Mouse (Mus musculus) G1E (cell line): ENCODE measurements at regions not wholly inside any gene's neighbourhood (a gene's known extent, or its start where the extent isn't known, plus 50 kb on each side); places are given as distances from the start of the nearest gene placed in this dataset.

Source experiments
- ATAC-seq: 2 replicates; pipeline ENCODE4 v1.8.0; 2016; ENCODE audit warnings: mild to moderate bottlenecking; ENCODE audit not compliant: insufficient number of reproducible peaks, poor library complexity, low FRiP score, severe bottlenecking; ENCODE audit errors: extremely low read depth
- DNase-seq: peaks from one replicate; pipeline ENCODE4 v3.0.0; 2012; ENCODE audit warnings: low spot score
- H3K27me3 ChIP-seq: 2 replicates; pipeline ENCODE4 v1.6.1; 2012; ENCODE audit warnings: mild to moderate bottlenecking, low read length, inconsistent platforms; ENCODE audit not compliant: insufficient read depth
- H3K36me3 ChIP-seq: replicated peaks from 2 replicates; pipeline ENCODE3; 2012; ENCODE audit warnings: mild to moderate bottlenecking, inconsistent platforms
- H3K4me1 ChIP-seq: 2 replicates; pipeline ENCODE4 v1.6.1; 2012; ENCODE audit warnings: low read depth, low read length, inconsistent platforms, mixed read lengths; ENCODE audit not compliant: insufficient read depth
- H3K4me3 ChIP-seq: 2 replicates; pipeline ENCODE4 v1.5.1; 2012; ENCODE audit warnings: low read depth, mild to moderate bottlenecking, inconsistent platforms, low read length, moderate library complexity, mixed read lengths
- H3K9me3 ChIP-seq: replicated peaks from 2 replicates; pipeline ENCODE4 v1.6.1; 2012; ENCODE audit warnings: inconsistent platforms
- CTCF ChIP-seq: IDR thresholded peaks from 2 replicates; pipeline ENCODE4 v1.5.1; 2012; ENCODE audit warnings: low read depth, low read length, inconsistent platforms, mixed read lengths
- GATA1 ChIP-seq: IDR thresholded peaks from 2 replicates; pipeline ENCODE4 v1.6.1; 2012; ENCODE audit warnings: borderline replicate concordance, low read length, inconsistent platforms, mixed read lengths
- GATA2 ChIP-seq: IDR thresholded peaks from 2 replicates; pipeline ENCODE4 v1.6.1; 2012; ENCODE audit warnings: low read depth, low read length, inconsistent platforms, borderline replicate concordance
- POLR2AphosphoS5 ChIP-seq: IDR thresholded peaks from 2 replicates; pipeline ENCODE4 v1.6.1; 2012; ENCODE audit warnings: low read depth, low read length, inconsistent platforms; ENCODE audit not compliant: insufficient replicate concordance
- TAL1 ChIP-seq: conservative IDR thresholded peaks from 2 replicates; pipeline ENCODE4 v1.6.1; 2012; ENCODE audit warnings: low read depth, low read length, inconsistent platforms, mixed read lengths

- no peak overlapping the region for H3K4me3 ChIP-seq
- H3K9me3 ChIP-seq, result no peaks in the 10 kb centered on the region
- no peak for DNase-seq
- H3K27me3 ChIP-seq, result no peaks in the 10 kb centered on the region
- TF ChIP-seq CTCF, result no peak
- TF ChIP-seq GATA2, result no peak
- no peak for TF ChIP-seq POLR2AphosphoS5
- TF ChIP-seq GATA1, result no peak
- no peak for TF ChIP-seq TAL1
- H3K4me1 ChIP-seq, result no peaks in the 10 kb centered on the region
- no peak for ATAC-seq
- no peaks in the 10 kb centered on the region for H3K36me3 ChIP-seq
Measured at GRCm38 (mm10) chr8:31314692-31315358, 2113.7 kb upstream of the 5930422O12Rik start.

DNA sequence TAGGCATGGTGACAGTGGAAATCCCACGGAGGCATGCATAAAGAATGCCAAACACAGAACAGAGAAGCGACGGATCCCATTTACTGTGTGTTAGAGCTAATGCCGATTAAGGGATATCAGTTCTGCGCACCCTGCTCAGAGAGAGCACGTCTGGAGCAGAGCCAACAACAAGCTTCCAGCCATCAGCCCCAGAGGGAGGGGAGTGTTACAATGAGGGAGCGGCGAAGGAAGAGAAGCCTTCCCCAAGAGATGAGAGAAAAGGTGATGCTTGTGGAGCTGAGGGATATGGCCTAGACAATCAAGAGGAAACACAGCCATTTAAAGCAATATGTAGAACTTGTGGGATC is 2113.2 kb upstream of the 5930422O12Rik start:
- Histone ChIP-seq H3K27me3 (no peaks in the 10 kb centered on the region), H3K36me3 (no peaks in the 10 kb centered on the region), H3K4me1 (no peaks in the 10 kb centered on the region), H3K4me3 (no peak overlapping the region), H3K9me3 (no peaks in the 10 kb centered on the region)
- TF ChIP-seq GATA2 (no peak), POLR2AphosphoS5 (no peak), GATA1 (no peak), CTCF (no peak), TAL1 (no peak)
- no peak for DNase-seq
- ATAC-seq, result no peak

DNA sequence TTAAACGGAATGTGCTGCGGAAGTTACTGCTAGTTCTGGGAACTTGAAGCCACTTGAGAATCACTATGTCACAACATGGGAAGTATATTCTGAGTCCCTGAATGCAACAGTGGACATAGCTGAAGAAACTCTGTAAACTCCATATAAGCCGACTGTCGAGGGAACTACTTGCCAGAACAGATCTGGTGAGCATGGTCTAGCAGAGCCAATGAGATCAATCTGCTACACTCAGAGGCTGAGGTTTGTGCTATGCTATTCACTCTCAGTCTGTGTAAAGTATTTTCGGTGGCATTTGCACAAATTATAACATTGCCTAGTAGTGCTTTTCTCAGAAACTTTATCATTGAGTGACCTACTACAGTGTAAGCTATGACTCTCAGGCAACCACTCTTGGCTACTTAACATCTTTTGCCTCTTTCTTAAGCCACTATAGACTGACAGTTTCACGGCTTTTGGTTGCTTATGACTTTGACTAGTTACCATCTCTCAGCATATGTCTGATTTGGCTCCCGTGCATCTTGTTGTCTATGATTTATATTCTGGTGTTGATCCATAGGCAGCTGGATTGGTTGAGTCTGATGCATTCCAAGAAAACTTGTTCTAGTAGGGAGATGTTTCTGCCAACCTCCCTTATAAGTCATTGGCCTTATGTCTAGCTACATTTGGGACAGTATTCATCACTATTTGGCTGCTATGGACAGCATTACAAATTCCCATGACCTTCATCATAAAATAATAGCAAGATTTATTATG is 2094.8 kb upstream of the 5930422O12Rik start:
- Histone ChIP-seq H3K9me3 (no peaks in the 10 kb centered on the region), H3K27me3 (no peaks in the 10 kb centered on the region), H3K36me3 (no peaks in the 10 kb centered on the region), H3K4me1 (no peaks in the 10 kb centered on the region), H3K4me3 (no peak overlapping the region)
- DNase-seq (no peak), ATAC-seq (no peak)
- TF ChIP-seq POLR2AphosphoS5, result no peak
- TF ChIP-seq GATA2, result no peak
- no peak for TF ChIP-seq CTCF
- TF ChIP-seq TAL1, result no peak
- no peak for TF ChIP-seq GATA1

DNA sequence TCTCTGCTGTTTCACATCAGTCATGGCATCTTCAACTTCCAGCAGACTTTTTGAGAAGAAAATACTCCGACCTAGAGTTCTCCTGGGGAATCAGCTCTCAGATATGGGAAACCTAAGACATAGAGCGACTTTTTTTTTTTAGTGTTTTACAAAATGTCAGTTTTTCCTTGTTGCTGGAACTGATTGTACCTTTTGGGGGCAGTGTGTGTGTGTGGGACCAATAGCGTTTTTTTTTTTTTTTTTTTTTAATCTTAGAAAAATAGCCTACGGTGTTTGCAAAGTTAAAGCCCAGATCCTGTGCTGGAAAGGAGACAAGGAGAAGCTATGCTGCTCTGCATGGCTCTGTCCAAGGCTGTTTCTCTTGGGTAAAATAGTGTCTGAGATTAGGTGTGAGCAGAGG is 2080.0 kb upstream of the 5930422O12Rik start:
- Histone ChIP-seq H3K4me3 (no peak overlapping the region), H3K27me3 (no peaks in the 10 kb centered on the region), H3K4me1 (no peaks in the 10 kb centered on the region), H3K36me3 (no peaks in the 10 kb centered on the region), H3K9me3 (no peaks in the 10 kb centered on the region)
- DNase-seq, result no peak
- TF ChIP-seq CTCF (no peak), GATA1 (no peak), POLR2AphosphoS5 (no peak), TAL1 (no peak), GATA2 (no peak)
- no peak for ATAC-seq

DNA sequence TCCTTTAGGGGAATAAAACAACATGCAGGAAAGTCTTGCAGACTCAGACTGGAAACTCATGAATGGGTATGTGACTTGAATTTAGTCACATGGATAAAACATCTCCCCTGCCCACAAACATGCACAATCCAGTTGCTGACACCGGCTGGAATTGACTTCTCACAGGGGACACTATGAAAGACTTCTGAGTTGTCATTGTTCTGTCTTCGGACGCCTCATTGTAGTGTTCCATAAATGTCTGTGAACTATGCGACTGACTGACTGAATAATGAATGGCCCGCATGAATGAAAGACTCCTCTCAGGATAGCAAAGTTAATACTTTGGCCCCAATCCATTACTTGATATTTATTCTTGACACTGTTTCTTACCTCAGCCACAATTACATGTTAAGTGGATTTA is 2058.9 kb upstream of the 5930422O12Rik start:
- Histone ChIP-seq H3K9me3 (no peaks in the 10 kb centered on the region), H3K4me1 (no peaks in the 10 kb centered on the region), H3K4me3 (no peak overlapping the region), H3K27me3 (no peaks in the 10 kb centered on the region; the same call in 1 of the 2 replicates), H3K36me3 (no peaks in the 10 kb centered on the region)
- no peak for TF ChIP-seq POLR2AphosphoS5
- DNase-seq, result no peak
- no peak for ATAC-seq

DNA sequence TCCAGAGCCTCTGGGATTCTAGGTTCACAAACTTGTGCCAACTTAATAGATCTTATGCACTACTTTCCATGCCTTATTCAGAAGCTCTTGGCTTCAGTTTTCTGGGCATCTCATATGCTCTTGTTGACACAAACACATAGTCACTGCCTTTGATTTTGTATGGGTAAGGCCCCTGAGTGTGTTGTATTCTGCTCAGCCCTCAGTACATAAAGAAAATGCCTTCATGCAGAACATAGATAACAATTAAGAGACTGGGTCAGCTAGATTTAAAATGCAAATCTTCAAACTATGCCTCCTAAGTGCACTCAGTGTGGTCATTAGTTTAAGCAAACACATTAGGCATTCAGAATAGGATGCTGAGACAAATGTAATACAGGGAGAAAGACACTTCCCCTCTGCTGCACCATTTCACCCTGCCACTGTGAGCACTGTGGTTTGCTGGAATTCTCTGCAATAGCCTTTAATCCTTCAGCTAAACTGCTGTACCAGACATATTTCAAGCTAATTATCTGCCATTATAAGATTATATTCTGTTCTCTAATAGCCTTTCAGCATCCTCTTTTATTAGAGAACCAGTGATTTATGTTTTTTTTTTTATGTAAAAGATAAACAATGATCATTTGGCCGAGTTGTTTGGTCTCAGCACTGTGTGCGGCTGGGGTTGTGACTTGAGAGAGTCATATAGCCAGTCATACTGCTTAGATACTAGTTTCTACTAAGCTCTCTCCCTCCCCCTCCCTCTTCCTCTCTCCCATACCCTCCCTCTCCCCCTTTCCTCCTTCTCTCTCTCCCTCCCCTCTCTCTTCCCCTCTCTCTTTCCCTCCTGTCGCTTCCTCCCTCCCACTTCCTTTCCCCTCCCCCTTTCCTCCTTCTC is 2058.1 kb upstream of the 5930422O12Rik start:
- no peaks in the 10 kb centered on the region for H3K36me3 ChIP-seq
- no peak overlapping the region for H3K4me3 ChIP-seq
- no peaks in the 10 kb centered on the region for H3K9me3 ChIP-seq
- no peaks in the 10 kb centered on the region for H3K4me1 ChIP-seq
- no peak for ATAC-seq
- TF ChIP-seq GATA1, result no peak
- no peak for TF ChIP-seq CTCF
- TF ChIP-seq GATA2, result no peak
- TF ChIP-seq TAL1, result no peak
- no peak for TF ChIP-seq POLR2AphosphoS5
- no peaks in the 10 kb centered on the region; the same call in 1 of the 2 replicates for H3K27me3 ChIP-seq
- no peak for DNase-seq
